Mouse (Mus musculus): Measurements from ENCODE around the gene 4933434E20Rik. TPM values are rescaled to one million over a fixed set of nuclear protein-coding genes. Genes with fewer than 3 reads are reported as not detected.

Gene 4933434E20Rik
- total RNA-seq, 1 experiment from 2014 or later, result 79.6 TPM

GRCm38 (mm10) chr3:90114342-90114741 is 62.9 kb downstream of the 4933434E20Rik start:
- ATAC-seq (replicated peaks; ENCODE audit: insufficient number of reproducible peaks, low FRiP score, low TSS enrichment, poor library complexity, severe bottlenecking), result no peak

DNA sequence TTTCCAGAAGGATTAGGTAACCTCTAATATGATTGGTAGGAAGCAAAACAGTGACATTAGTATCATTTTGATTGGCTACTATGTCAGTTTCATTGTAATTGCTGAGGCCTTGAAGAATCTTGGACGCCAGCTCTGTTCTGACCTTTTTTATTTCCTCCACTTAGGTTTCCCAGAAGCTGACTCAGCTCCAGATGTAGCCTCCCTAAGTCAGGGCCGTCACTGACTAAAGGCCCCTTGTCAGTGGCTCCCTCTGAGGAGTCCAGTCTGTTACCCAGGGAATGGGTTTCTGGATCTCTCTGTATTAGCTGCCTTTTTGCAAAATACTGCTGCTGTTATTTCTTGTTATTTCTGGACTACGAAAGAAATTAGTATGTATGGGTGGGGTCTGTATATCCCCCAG is 64.1 kb downstream of the 4933434E20Rik start:
- no peak for ATAC-seq (replicated peaks; ENCODE audit: insufficient number of reproducible peaks, low FRiP score, low TSS enrichment, poor library complexity, severe bottlenecking)

Other genes with a start within 250 kb of the 4933434E20Rik start
- not detected in 3 replicates for gene She, start 220.3 kb upstream of the 4933434E20Rik start, total RNA-seq (2017)
- 36.2 to 60.6 TPM (median 43.2 TPM) in 3 replicates for gene Il6ra, start 138.4 kb upstream of the 4933434E20Rik start, total RNA-seq (2017)
- 67.8 to 132 TPM (median 89.1 TPM) in 3 replicates for gene Atp8b2, start 88.1 kb upstream of the 4933434E20Rik start, total RNA-seq (2017)
- gene Hax1, start 52.9 kb upstream of the 4933434E20Rik start, total RNA-seq (2017), result 44.9 to 89.5 TPM (median 54.6 TPM) in 3 replicates
- 84.5 to 177 TPM (median 158 TPM) in 3 replicates for gene Ubap2l, start 992 bp downstream of the 4933434E20Rik start, total RNA-seq (2017)
- 927 to 1,272 TPM (median 1,055 TPM) in 3 replicates for gene Tpm3, start 21.0 kb downstream of the 4933434E20Rik start, total RNA-seq (2017)
- gene Nup210l, start 52.5 kb downstream of the 4933434E20Rik start, total RNA-seq (2017), result 0.19 to 0.49 TPM (median 0.32 TPM) in 3 replicates
- 4,989 to 6,509 TPM (median 5,955 TPM) in 3 replicates for gene Rps27, start 162.0 kb downstream of the 4933434E20Rik start, total RNA-seq (2017)
- gene Rab13, start 162.1 kb downstream of the 4933434E20Rik start, total RNA-seq (2017), result not detected in 3 replicates
- 64.6 to 97.8 TPM (median 65.2 TPM) in 3 replicates for gene Jtb, start 180.0 kb downstream of the 4933434E20Rik start, total RNA-seq (2017)
- gene Creb3l4, start 191.9 kb downstream of the 4933434E20Rik start, total RNA-seq (2017), result 0.49 to 1.1 TPM in 2 of 3 replicates, not detected in the other
- gene Slc39a1, start 196.5 kb downstream of the 4933434E20Rik start, total RNA-seq (2017), result 32.3 to 49.4 TPM (median 46.6 TPM) in 3 replicates
- gene Crtc2, start 202.5 kb downstream of the 4933434E20Rik start, total RNA-seq (2017), result 19.2 to 40.7 TPM (median 19.9 TPM) in 3 replicates
- gene Dennd4b, start 213.5 kb downstream of the 4933434E20Rik start, total RNA-seq (2017), result 15.4 to 39.1 TPM (median 16.3 TPM) in 3 replicates
- gene Gatad2b, start 241.5 kb downstream of the 4933434E20Rik start, total RNA-seq (2017), result 26.9 to 46.5 TPM (median 34.1 TPM) in 3 replicates